Mouse (Mus musculus): Measurements from ENCODE around the gene Prelid1.

Gene Prelid1

GRCm38 (mm10) chr13:55319931-55320533, at the start of gene Prelid1:
TSS of gene Prelid1 (plus strand) at chr13:55320500.
- ATAC-seq (ENCODE audit: low TSS enrichment) = no peak

- no peak for ATAC-seq (ENCODE audit: low TSS enrichment)
These were observed 43.1 kb upstream of the Prelid1 start for GRCm38 (mm10) chr13:55277203-55277602.

GRCm38 (mm10) chr13:55277646-55278045, 42.7 kb upstream of the Prelid1 start:
- ATAC-seq (ENCODE audit: low TSS enrichment) = no peak

GRCm38 (mm10) chr13:55288854-55289253, 31.4 kb upstream of the Prelid1 start:
- no peak for ATAC-seq (ENCODE audit: low TSS enrichment)

- ATAC-seq (ENCODE audit: low TSS enrichment) = no peak
These were observed 23.5 kb upstream of the Prelid1 start for GRCm38 (mm10) chr13:55296760-55297159.

GRCm38 (mm10) chr13:55300913-55301312, 19.4 kb upstream of the Prelid1 start:
- ATAC-seq (ENCODE audit: low TSS enrichment) = no peak

- peak; percentile 86 for ATAC-seq (ENCODE audit: low TSS enrichment)
These were observed 8.2 kb upstream of the Prelid1 start for GRCm38 (mm10) chr13:55312028-55312630.

GRCm38 (mm10) chr13:55313051-55313450, 7.2 kb upstream of the Prelid1 start:
- no peak for ATAC-seq (ENCODE audit: low TSS enrichment)

GRCm38 (mm10) chr13:55314891-55315412, 5.3 kb upstream of the Prelid1 start:
- ATAC-seq (ENCODE audit: low TSS enrichment) = no peak

GRCm38 (mm10) chr13:55318351-55318750, 1.9 kb upstream of the Prelid1 start:
- ATAC-seq (ENCODE audit: low TSS enrichment) = no peak

GRCm38 (mm10) chr13:55321434-55322129, 1.3 kb downstream of the Prelid1 start, which contains the start of gene Rab24:
TSS of gene Rab24 (minus strand) at chr13:55321946.
- peak; percentile 73 for ATAC-seq (ENCODE audit: low TSS enrichment)

- peak; percentile 38; the same call in 1 of the 2 replicates for ATAC-seq (ENCODE audit: low TSS enrichment)
These were observed 2.0 kb downstream of the Prelid1 start for GRCm38 (mm10) chr13:55322130-55322825.

- peak; percentile 31 for ATAC-seq (ENCODE audit: low TSS enrichment)
These were observed 5.3 kb downstream of the Prelid1 start for GRCm38 (mm10) chr13:55325596-55325995.

GRCm38 (mm10) chr13:55327169-55327568, 6.9 kb downstream of the Prelid1 start:
- ATAC-seq (ENCODE audit: low TSS enrichment) = no peak

- ATAC-seq (ENCODE audit: low TSS enrichment) = peak; percentile 65
These were observed 7.3 kb downstream of the Prelid1 start for GRCm38 (mm10) chr13:55327633-55328032.

- no peak for ATAC-seq (ENCODE audit: low TSS enrichment)
These were observed 7.9 kb downstream of the Prelid1 start for GRCm38 (mm10) chr13:55328171-55328570.

GRCm38 (mm10) chr13:55328641-55329040, 8.3 kb downstream of the Prelid1 start:
- ATAC-seq (ENCODE audit: low TSS enrichment) = no peak

GRCm38 (mm10) chr13:55329109-55329682, 8.9 kb downstream of the Prelid1 start:
- no peak for ATAC-seq (ENCODE audit: low TSS enrichment)

- ATAC-seq (ENCODE audit: low TSS enrichment) = peak; percentile 45
These were observed 9.6 kb downstream of the Prelid1 start, which contains the start of gene Mxd3 for GRCm38 (mm10) chr13:55329683-55330566. TSS of gene Mxd3 (minus strand) at chr13:55329823.

GRCm38 (mm10) chr13:55330567-55331400, 10.5 kb downstream of the Prelid1 start:
- ATAC-seq (ENCODE audit: low TSS enrichment) = no peak

Measured in frontal cortex, adult (tissue).